Mouse (Mus musculus) forebrain, embryonic 15.5 days (tissue): ENCODE measurements at regions not wholly inside any gene's neighbourhood (a gene's known extent, or its start where the extent isn't known, plus 50 kb on each side); places are given as distances from the start of the nearest gene placed in this dataset.
A peak's percentile ranks its signal among the peaks of the same experiment; 100 is the strongest.

Source experiments
- ATAC-seq: fragments of 200-750 bp; cut with Nextera tagmentation; replicated peaks from 2 replicates; pipeline ENCODE4 v1.8.0; 2017; ENCODE audit warnings: mild to moderate bottlenecking, moderate TSS enrichment, moderate library complexity
- H3K27ac ChIP-seq: fragments of 300-500 bp; sonication (generic); replicated peaks from 2 replicates; pipeline ENCODE4 v1.5.1; 2015; ENCODE audit warnings: mild to moderate bottlenecking, inconsistent platforms
- H3K27me3 ChIP-seq: fragments of 300-500 bp; sonication (generic); 2 replicates; pipeline ENCODE4 v1.6.1; 2015; ENCODE audit warnings: inconsistent platforms
- H3K36me3 ChIP-seq: fragments of 300-500 bp; sonication (generic); 2 replicates; pipeline ENCODE4 v1.6.1; 2015; ENCODE audit warnings: mild to moderate bottlenecking, inconsistent platforms
- H3K4me1 ChIP-seq: fragments of 300-500 bp; sonication (generic); 2 replicates; pipeline ENCODE4 v1.6.1; 2015; ENCODE audit warnings: inconsistent platforms
- H3K4me2 ChIP-seq: fragments of 300-500 bp; sonication (generic); replicated peaks from 2 replicates; pipeline ENCODE4 v1.6.1; 2015; ENCODE audit warnings: mild to moderate bottlenecking, inconsistent platforms
- H3K4me3 ChIP-seq: fragments of 300-500 bp; sonication (generic); 2 replicates; pipeline ENCODE4 v1.5.1; 2015; ENCODE audit warnings: mild to moderate bottlenecking, inconsistent platforms
- H3K9ac ChIP-seq: fragments of 300-500 bp; sonication (generic); replicated peaks from 2 replicates; pipeline ENCODE4 v1.6.1; 2015; ENCODE audit warnings: mild to moderate bottlenecking, inconsistent platforms
- H3K9me3 ChIP-seq: fragments of 300-500 bp; sonication (generic); 2 replicates; pipeline ENCODE4 v1.6.1; 2016; ENCODE audit warnings: inconsistent platforms
- WGBS: fragments of 180-500 bp; shearing (Covaris S2); methylation state at CpG from one replicate; pipeline ENCODE4 v1.1.7; 2015; ENCODE audit warnings: mixed read lengths; 5-methylcytosine and 5-hydroxymethylcytosine counted together

GRCm38 (mm10) chr13:116514256-116514639 is 204.8 kb upstream of the Isl1 start:
- WGBS, result 11% methylated on average over 7 of the region's 7 CpGs
- Histone ChIP-seq H3K4me2 (peak overlapping the region; percentile 55), H3K36me3 (no peaks in the 10 kb centered on the region), H3K4me3 (peak overlapping the region; percentile 27), H3K9ac (peak overlapping the region; percentile 33; the same call in 1 of the 2 replicates), H3K4me1 (peaks cover 13% of the 10 kb centered on the region), H3K27me3 (no peaks in the 10 kb centered on the region), H3K27ac (peak overlapping the region; percentile 19; the same call in 1 of the 2 replicates), H3K9me3 (no peaks in the 10 kb centered on the region)
- no peak for ATAC-seq

GRCm38 (mm10) chr13:116512398-116512797 is 202.9 kb upstream of the Isl1 start:
- Histone ChIP-seq H3K4me2 (no peak overlapping the region), H3K36me3 (no peaks in the 10 kb centered on the region), H3K27ac (no peak overlapping the region), H3K27me3 (no peaks in the 10 kb centered on the region), H3K4me3 (no peak overlapping the region), H3K9me3 (no peaks in the 10 kb centered on the region), H3K9ac (no peak overlapping the region), H3K4me1 (peaks cover 13% of the 10 kb centered on the region)
- 77% methylated on average over 4 of the region's 4 CpGs for WGBS
- ATAC-seq, result no peak

DNA sequence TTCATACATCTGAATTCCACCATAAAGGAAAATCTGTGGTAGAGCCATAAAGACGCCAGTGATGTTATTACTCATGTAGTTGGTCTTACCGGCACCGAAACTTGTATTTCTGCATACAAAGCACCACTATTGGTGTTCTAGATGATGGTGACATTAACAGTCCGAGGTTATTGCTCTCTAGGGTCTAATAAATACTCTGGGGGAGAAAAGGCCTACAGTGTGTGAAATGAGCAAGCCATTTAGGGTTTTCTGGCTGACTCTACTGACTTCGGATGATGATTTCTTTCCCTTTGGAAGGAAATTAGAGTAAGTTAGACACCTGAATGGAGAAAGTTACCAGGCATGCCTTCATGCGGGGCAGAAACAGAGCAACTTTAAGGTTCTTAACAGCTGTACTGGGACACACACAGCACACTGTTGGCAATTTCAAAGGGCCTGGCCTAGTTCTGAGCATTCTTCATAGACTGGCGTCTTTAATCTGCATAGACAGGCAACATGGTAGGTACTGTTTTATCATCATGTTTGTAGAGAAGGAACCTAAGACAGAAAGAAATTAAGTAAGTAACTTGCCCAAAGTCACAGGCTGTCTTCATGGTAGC is 198.8 kb upstream of the Isl1 start:
- H3K4me1 ChIP-seq, result no peaks in the 10 kb centered on the region
- H3K9ac ChIP-seq, result no peak overlapping the region
- no peak overlapping the region for H3K27ac ChIP-seq
- no peak for ATAC-seq
- H3K36me3 ChIP-seq, result no peaks in the 10 kb centered on the region
- no peak overlapping the region for H3K4me2 ChIP-seq
- H3K4me3 ChIP-seq, result no peak overlapping the region
- WGBS, result 90% methylated on average over 7 of the region's 7 CpGs
- H3K27me3 ChIP-seq, result no peaks in the 10 kb centered on the region
- no peaks in the 10 kb centered on the region for H3K9me3 ChIP-seq

DNA sequence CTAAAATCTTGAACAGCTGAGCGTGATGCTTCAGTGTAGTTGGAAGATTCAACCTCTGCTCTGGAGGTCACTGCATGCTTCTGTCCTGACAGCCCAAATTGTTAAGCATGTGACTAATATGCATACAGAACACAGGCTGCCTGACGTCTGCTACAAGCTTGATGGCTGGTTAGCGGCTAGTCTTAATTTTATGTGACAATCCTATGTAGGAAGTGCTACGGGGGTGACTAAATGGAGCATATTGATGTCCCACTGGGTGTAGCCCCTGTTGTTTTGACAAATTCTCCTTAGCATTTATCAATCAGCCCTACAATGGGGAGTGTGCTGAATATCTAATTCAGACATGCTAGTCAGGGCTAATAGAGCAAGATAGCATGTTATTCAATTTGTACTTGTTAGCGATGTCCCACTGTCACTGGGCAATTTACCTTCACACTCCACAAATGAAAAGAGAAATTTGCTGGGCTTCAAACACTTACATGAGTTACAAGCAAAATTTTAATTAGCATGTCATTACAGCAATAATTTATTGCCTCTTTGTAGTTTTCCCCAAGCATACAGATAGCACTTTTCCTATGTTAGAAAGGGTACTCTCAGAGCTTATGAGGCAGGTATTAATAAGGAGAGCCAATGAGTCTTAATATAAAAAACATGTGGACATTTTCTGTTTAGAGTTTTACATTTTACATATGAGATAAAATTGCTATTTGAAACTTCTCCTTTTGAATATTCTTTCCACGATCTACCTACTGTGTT is 188.3 kb upstream of the Isl1 start:
- no peaks in the 10 kb centered on the region for H3K27me3 ChIP-seq
- 24% methylated on average over 6 of the region's 6 CpGs for WGBS
- H3K4me1 ChIP-seq, result peaks cover 14% of the 10 kb centered on the region
- no peak overlapping the region for H3K4me3 ChIP-seq
- no peak overlapping the region for H3K4me2 ChIP-seq
- no peaks in the 10 kb centered on the region for H3K36me3 ChIP-seq
- no peak overlapping the region for H3K9ac ChIP-seq
- H3K27ac ChIP-seq, result peak overlapping the region; percentile 47
- peak; percentile 96 for ATAC-seq
- no peaks in the 10 kb centered on the region for H3K9me3 ChIP-seq

GRCm38 (mm10) chr13:116495641-116496040 is 186.2 kb upstream of the Isl1 start:
- ATAC-seq, result no peak
- Histone ChIP-seq H3K27me3 (no peaks in the 10 kb centered on the region), H3K9me3 (no peaks in the 10 kb centered on the region), H3K36me3 (no peaks in the 10 kb centered on the region), H3K27ac (no peak overlapping the region), H3K4me3 (no peak overlapping the region), H3K4me1 (peaks cover 14% of the 10 kb centered on the region), H3K9ac (no peak overlapping the region), H3K4me2 (no peak overlapping the region)
- WGBS, result 11% methylated on average over 2 of the region's 2 CpGs

DNA sequence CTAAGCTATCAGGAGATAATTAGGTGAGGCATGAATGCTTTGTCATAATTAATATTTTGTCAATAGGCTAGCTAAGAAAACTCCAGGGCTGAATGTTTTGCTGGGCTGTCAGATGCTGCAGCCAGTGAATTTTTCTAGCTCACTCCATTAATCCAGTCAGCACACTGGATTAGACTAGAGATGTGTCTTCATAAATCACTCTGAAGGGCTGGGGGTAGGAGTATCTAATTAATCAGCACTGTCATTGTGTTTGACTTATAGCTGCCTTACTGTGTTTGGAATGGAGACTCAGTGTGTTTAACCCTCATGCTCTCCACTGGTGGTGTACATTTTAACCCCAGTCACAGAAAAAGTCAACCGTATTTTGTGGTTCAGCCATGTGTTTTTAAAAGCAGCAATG is 179.9 kb upstream of the Isl1 start:
- WGBS, result 75% methylated on average over 1 of the region's 1 CpGs

GRCm38 (mm10) chr13:116474611-116475010 is 165.1 kb upstream of the Isl1 start:
- no peak for ATAC-seq
- no peaks in the 10 kb centered on the region for H3K36me3 ChIP-seq
- H3K4me2 ChIP-seq, result no peak overlapping the region
- H3K9ac ChIP-seq, result no peak overlapping the region
- no peaks in the 10 kb centered on the region for H3K9me3 ChIP-seq
- 81% methylated on average over 8 of the region's 8 CpGs for WGBS
- no peak overlapping the region for H3K27ac ChIP-seq
- H3K4me1 ChIP-seq, result no peaks in the 10 kb centered on the region
- H3K27me3 ChIP-seq, result no peaks in the 10 kb centered on the region
- no peak overlapping the region for H3K4me3 ChIP-seq

More for the DNA sequence above, 179.9 kb upstream of the Isl1 start:
- Histone ChIP-seq H3K4me3 (no peak overlapping the region), H3K4me1 (no peaks in the 10 kb centered on the region), H3K9ac (no peak overlapping the region), H3K9me3 (no peaks in the 10 kb centered on the region), H3K4me2 (no peak overlapping the region), H3K36me3 (no peaks in the 10 kb centered on the region), H3K27ac (no peak overlapping the region), H3K27me3 (no peaks in the 10 kb centered on the region)
- no peak for ATAC-seq

GRCm38 (mm10) chr13:116461757-116462156 is 152.3 kb upstream of the Isl1 start:
- H3K9me3 ChIP-seq, result no peaks in the 10 kb centered on the region
- 62% methylated on average over 6 of the region's 6 CpGs for WGBS
- H3K27ac ChIP-seq, result no peak overlapping the region
- no peak overlapping the region for H3K4me3 ChIP-seq
- H3K9ac ChIP-seq, result no peak overlapping the region
- no peaks in the 10 kb centered on the region for H3K4me1 ChIP-seq
- H3K4me2 ChIP-seq, result no peak overlapping the region
- ATAC-seq, result no peak
- no peaks in the 10 kb centered on the region for H3K27me3 ChIP-seq
- H3K36me3 ChIP-seq, result no peaks in the 10 kb centered on the region

DNA sequence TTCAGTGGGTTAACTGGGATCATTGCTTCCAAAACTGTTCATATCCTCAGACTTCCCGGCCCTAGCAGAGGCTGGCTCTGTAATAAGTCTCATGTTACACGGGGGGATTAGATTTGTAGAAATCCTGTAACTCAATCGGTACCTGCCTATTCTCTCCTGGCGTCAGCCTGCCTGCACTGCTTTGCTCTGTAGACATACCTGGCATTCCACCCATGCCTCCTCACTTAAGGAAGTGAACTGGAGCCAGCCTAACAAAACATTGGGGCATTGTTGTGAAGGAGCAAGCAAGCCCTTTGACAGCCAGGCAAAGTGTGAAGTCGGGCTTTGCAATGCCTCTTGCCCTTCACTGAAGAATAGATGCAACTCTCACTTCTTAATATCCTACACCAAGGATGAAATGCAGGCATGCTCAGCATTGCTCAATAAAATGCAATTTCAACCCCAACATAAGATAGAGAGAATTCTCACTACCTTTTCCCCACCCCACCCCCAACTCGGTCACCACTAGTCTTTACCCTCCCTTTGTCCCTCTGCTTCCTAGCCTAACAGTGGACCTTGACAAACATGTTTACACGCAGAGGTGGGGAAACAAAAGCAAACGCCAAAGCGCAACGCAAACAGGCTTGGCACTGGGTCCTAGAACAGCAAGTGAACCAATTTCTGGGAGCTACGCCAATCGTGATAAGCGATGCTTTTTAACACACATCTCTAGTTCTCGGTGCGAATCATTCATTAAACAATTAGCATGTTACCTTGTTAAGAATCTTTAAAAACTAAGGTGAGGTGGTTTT is 133.9 kb upstream of the Isl1 start:
- H3K27me3 ChIP-seq, result no peaks in the 10 kb centered on the region
- no peak overlapping the region for H3K27ac ChIP-seq
- H3K9ac ChIP-seq, result no peak overlapping the region
- WGBS, result 13% methylated on average over 15 of the region's 15 CpGs
- no peak overlapping the region for H3K4me3 ChIP-seq
- no peaks in the 10 kb centered on the region for H3K36me3 ChIP-seq
- peaks cover 8% of the 10 kb centered on the region for H3K4me1 ChIP-seq
- no peaks in the 10 kb centered on the region for H3K9me3 ChIP-seq
- peak overlapping the region; percentile 28 for H3K4me2 ChIP-seq
- ATAC-seq, result peak; percentile 53; the same call in 1 of the 2 replicates

DNA sequence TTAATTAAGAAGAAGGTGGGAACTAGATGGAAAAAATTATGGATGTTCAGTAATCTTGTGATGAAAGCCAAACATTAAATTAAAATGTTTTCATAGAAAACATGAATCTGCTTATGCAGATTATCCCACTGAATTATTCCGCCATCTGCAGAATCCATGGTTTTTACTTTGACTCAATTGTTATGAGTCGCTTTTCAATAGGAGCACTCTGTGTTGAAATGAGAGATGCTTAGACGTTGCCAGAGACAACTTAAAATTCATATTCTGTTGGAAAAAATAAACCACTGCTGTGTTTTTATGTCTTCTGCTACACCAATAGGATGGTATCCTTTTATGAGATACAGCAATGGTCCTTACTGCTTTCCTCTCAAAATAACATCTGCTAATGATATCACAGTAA is 108.3 kb upstream of the Isl1 start:
- H3K36me3 ChIP-seq, result no peaks in the 10 kb centered on the region
- no peak for ATAC-seq
- H3K4me1 ChIP-seq, result no peaks in the 10 kb centered on the region
- no peak overlapping the region for H3K4me2 ChIP-seq
- no peak overlapping the region for H3K4me3 ChIP-seq
- no peak overlapping the region for H3K27ac ChIP-seq
- no peaks in the 10 kb centered on the region for H3K27me3 ChIP-seq
- WGBS, result 61% methylated on average over 3 of the region's 3 CpGs
- no peak overlapping the region for H3K9ac ChIP-seq
- no peaks in the 10 kb centered on the region for H3K9me3 ChIP-seq

DNA sequence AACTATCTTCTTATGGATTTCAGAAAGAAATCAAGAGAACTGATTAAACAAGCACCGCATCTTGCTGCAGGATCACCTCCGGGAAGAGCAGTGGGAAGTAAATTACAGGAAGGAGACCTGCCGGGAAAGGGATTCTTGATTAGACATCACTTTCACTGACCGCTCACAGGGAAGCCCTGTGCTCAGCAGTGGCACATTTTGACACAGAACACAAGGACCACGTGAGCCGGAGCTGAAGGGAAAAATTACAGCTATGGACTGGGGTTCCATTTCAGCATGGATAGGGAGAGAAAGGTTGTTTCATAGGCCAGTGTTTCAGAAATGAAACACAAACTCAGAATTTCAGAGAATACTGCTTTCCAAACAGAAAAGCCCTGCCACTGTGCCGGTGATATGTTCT is 105.0 kb upstream of the Isl1 start:
- Histone ChIP-seq H3K27ac (no peak overlapping the region), H3K9ac (no peak overlapping the region), H3K4me1 (no peaks in the 10 kb centered on the region), H3K4me3 (no peak overlapping the region), H3K4me2 (no peak overlapping the region), H3K27me3 (no peaks in the 10 kb centered on the region), H3K9me3 (no peaks in the 10 kb centered on the region), H3K36me3 (no peaks in the 10 kb centered on the region)
- ATAC-seq, result 0 out of 2 replicates have a peak, but pooled peaks have one; percentile 53
- WGBS, result 38% methylated on average over 7 of the region's 7 CpGs

DNA sequence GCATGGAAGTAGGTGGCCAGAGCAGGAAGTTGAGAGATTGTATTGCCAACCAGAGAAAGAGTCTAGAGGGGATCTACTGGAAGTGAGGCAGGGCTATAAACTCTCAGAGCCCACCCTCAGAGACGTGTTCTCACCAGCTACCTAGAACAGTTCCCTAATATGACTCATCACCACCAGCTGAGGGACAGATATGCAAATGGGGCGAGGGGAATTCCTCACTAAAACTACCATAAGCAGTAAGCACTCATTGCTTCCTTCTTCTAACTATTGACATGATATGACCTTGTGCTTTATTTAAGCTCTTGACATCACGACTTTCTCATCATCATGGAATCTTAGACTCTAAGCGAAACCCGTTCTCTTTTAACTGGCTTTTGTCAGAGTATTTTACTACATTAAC is 101.2 kb upstream of the Isl1 start:
- Histone ChIP-seq H3K9me3 (no peaks in the 10 kb centered on the region), H3K4me3 (no peak overlapping the region), H3K9ac (no peak overlapping the region), H3K27ac (no peak overlapping the region), H3K4me1 (no peaks in the 10 kb centered on the region), H3K4me2 (no peak overlapping the region), H3K27me3 (no peaks in the 10 kb centered on the region), H3K36me3 (no peaks in the 10 kb centered on the region)
- ATAC-seq, result no peak
- 82% methylated on average over 5 of the region's 5 CpGs for WGBS
